Mouse (Mus musculus) cerebellum, adult 9-11 months (tissue): ENCODE results near the gene Sec22a.

Experiments used
- DNase-seq: peaks from one replicate; pipeline ENCODE4 v3.0.0; 2022

Gene Sec22a

GRCm38 (mm10) chr16:35363150-35364062 lies at the start of gene Sec22a:
Sec22a (minus strand) TSS chr16:35363918.
- DNase-seq = peak; percentile 95

- no peak for DNase-seq
These were observed 43.0 kb upstream of the Sec22a start for GRCm38 (mm10) chr16:35406706-35407105.

GRCm38 (mm10) chr16:35406166-35406565 lies 42.4 kb upstream of the Sec22a start:
- DNase-seq = no peak

- no peak for DNase-seq
These were observed 41.8 kb upstream of the Sec22a start for GRCm38 (mm10) chr16:35405348-35406080.

GRCm38 (mm10) chr16:35404864-35405263 lies 41.1 kb upstream of the Sec22a start:
- no peak for DNase-seq

- no peak for DNase-seq
These were observed 40.2 kb upstream of the Sec22a start for GRCm38 (mm10) chr16:35403891-35404290.

- DNase-seq = no peak
These were observed 39.6 kb upstream of the Sec22a start for GRCm38 (mm10) chr16:35403356-35403755.

- DNase-seq = no peak
These were observed 29.1 kb upstream of the Sec22a start for GRCm38 (mm10) chr16:35392813-35393212.

- no peak for DNase-seq
These were observed 21.9 kb upstream of the Sec22a start for GRCm38 (mm10) chr16:35385654-35386053.

GRCm38 (mm10) chr16:35380048-35380447 lies 16.3 kb upstream of the Sec22a start:
- no peak for DNase-seq

- no peak for DNase-seq
These were observed 15.6 kb upstream of the Sec22a start for GRCm38 (mm10) chr16:35379344-35379743.

- no peak for DNase-seq
These were observed 328 bp upstream of the Sec22a start for GRCm38 (mm10) chr16:35364063-35364428.

- no peak for DNase-seq
These were observed 1.5 kb downstream of the Sec22a start for GRCm38 (mm10) chr16:35362221-35362620.

- DNase-seq = peak; percentile 20
These were observed 3.1 kb downstream of the Sec22a start for GRCm38 (mm10) chr16:35360593-35360992.

- no peak for DNase-seq
These were observed 6.3 kb downstream of the Sec22a start for GRCm38 (mm10) chr16:35357449-35357848.

GRCm38 (mm10) chr16:35330451-35330850 lies 33.3 kb downstream of the Sec22a start:
- DNase-seq = no peak

GRCm38 (mm10) chr16:35319773-35320172 lies 43.9 kb downstream of the Sec22a start:
- DNase-seq = no peak

GRCm38 (mm10) chr16:35319335-35319734 lies 44.4 kb downstream of the Sec22a start:
- DNase-seq = peak; percentile 20

- DNase-seq = no peak
These were observed 45.3 kb downstream of the Sec22a start for GRCm38 (mm10) chr16:35318397-35318796.

- no peak for DNase-seq
These were observed 46.3 kb downstream of the Sec22a start for GRCm38 (mm10) chr16:35317460-35317859.

GRCm38 (mm10) chr16:35316856-35317264 lies 46.9 kb downstream of the Sec22a start:
- no peak for DNase-seq

GRCm38 (mm10) chr16:35315496-35315895 lies 48.2 kb downstream of the Sec22a start:
- no peak for DNase-seq

GRCm38 (mm10) chr16:35311586-35311985 lies 52.1 kb downstream of the Sec22a start:
- no peak for DNase-seq

GRCm38 (mm10) chr16:35310551-35311110 lies 53.1 kb downstream of the Sec22a start:
- no peak for DNase-seq
